Mouse (Mus musculus) layer of hippocampus, postnatal 25 days (tissue): ENCODE results near the gene Cgref1. TPM values are rescaled to one million over a fixed set of nuclear protein-coding genes. Genes with fewer than 3 reads are reported as not detected.

Experiments
- DNase-seq, 2 experiments: peaks; one replicate each; pipeline ENCODE4 v3.0.0; 2022; ENCODE audit warnings: mixed read lengths in 2 of 2, low spot score in 1 of 2; ENCODE audit errors: extremely low spot score in 1 of 2
- total RNA-seq, 2 experiments: library from RNA; stranded (reverse); gene quantifications; 2 replicates each; pipeline ENCODE4 v1.2.3; 2021

Cgref1 gene
- total RNA-seq, 2 experiments from 2014 or later, result 14.5 to 16.7 TPM

- peak; percentile 94 to 96 for DNase-seq
These were observed 57.5 kb downstream of the Cgref1 start for GRCm38 (mm10) chr5:30887858-30888336.

DNA sequence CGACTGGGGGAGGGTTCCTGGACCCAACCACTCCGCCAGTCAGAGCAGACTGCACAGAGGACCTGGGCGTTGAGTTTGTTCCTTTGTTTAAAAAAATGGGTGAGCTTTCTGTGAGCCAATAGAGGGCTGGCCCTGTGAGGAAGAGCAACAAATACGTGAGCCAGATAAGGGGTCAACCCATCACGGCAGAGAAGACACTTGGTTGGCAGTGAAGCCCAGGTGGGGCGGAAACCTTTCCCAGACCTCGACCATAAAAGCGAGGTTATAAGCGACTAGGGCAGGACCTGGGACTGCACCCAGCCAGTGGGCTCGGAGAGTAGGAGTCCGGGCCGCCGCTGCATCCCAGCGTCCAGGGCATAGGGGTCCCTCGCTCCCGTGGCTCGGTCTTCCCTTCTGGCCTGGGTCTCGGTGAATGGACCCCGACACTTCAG is 58.0 kb downstream of the Cgref1 start:
- peak in 1 of 2 experiments; percentile 44 for DNase-seq

- DNase-seq, result no peak
These were observed 58.7 kb downstream of the Cgref1 start for GRCm38 (mm10) chr5:30886731-30887130.

GRCm38 (mm10) chr5:30886209-30886608 is 59.2 kb downstream of the Cgref1 start:
- no peak for DNase-seq

Other genes with a start within 250 kb of the Cgref1 start
- 10 to 100 TPM; 40.5 to 46.6 TPM for gene Dpysl5, start 234.0 kb downstream of the Cgref1 start, total RNA-seq
- 100 to 1,000 TPM; 230 to 250 TPM for gene Mapre3, start 130.9 kb downstream of the Cgref1 start, total RNA-seq
- 10 to 100 TPM; 60.4 to 60.8 TPM for gene Tmem214, start 77.6 kb downstream of the Cgref1 start, total RNA-seq
- 10 to 100 TPM; 13.0 to 14.5 TPM for gene Agbl5, start 56.9 kb downstream of the Cgref1 start, total RNA-seq
- 100 to 1,000 TPM in 1 of 2 experiments, 10 to 100 TPM in 1; 92.7 to 101 TPM for gene Ost4, start 37.8 kb downstream of the Cgref1 start, total RNA-seq
- 1 to 10 TPM; 2.5 to 3.4 TPM for gene Emilin1, start 32.2 kb downstream of the Cgref1 start, total RNA-seq
- gene Khk, start 24.2 kb downstream of the Cgref1 start, total RNA-seq, result 10 to 100 TPM; 12.3 to 15.5 TPM
- gene Preb, start 14.8 kb upstream of the Cgref1 start, total RNA-seq, result 100 to 1,000 TPM; 126 to 131 TPM
- gene Tcf23, start 23.1 kb upstream of the Cgref1 start, total RNA-seq, result under 1 TPM; 0.09 to 0.12 TPM
- gene Atraid, start 102.7 kb upstream of the Cgref1 start, total RNA-seq, result 10 to 100 TPM; 69.4 to 78.9 TPM
- gene Slc5a6, start 103.3 kb upstream of the Cgref1 start, total RNA-seq, result 10 to 100 TPM; 14.2 to 15.3 TPM
- gene Cad, start 109.2 kb upstream of the Cgref1 start, total RNA-seq, result 10 to 100 TPM; 16.9 to 18.0 TPM
- not detected for gene Dnajc5g, start 160.7 kb upstream of the Cgref1 start, total RNA-seq
- gene Slc30a3, start 162.6 kb upstream of the Cgref1 start, total RNA-seq, result 10 to 100 TPM; 78.9 to 86.5 TPM
- not detected for gene Trim54, start 171.1 kb upstream of the Cgref1 start, total RNA-seq
- not detected for gene Ucn, start 193.2 kb upstream of the Cgref1 start, total RNA-seq
- 10 to 100 TPM; 55.0 to 59.0 TPM for gene Mpv17, start 208.7 kb upstream of the Cgref1 start, total RNA-seq
- gene Gm29609, start 234.3 kb upstream of the Cgref1 start, total RNA-seq, result 1 to 10 TPM; 1.6 to 2.8 TPM
- 10 to 100 TPM; 50.8 to 77.4 TPM for gene Gtf3c2, start 234.6 kb upstream of the Cgref1 start, total RNA-seq
- gene Snx17, start 247.6 kb upstream of the Cgref1 start, total RNA-seq, result 10 to 100 TPM; 76.8 to 83.9 TPM
- 10 to 100 TPM; 46.8 to 56.7 TPM for gene Eif2b4, start 247.8 kb upstream of the Cgref1 start, total RNA-seq